Mouse (Mus musculus) heart, postnatal 0 days (tissue): ENCODE measurements at regions not wholly inside any gene's neighbourhood (a gene's known extent, or its start where the extent isn't known, plus 50 kb on each side); places are given as distances from the start of the nearest gene placed in this dataset.

Experiments used
- CTCF ChIP-seq: IDR thresholded peaks from 2 replicates; pipeline ENCODE4 v1.5.1; 2016; ENCODE audit warnings: antibody characterized with exemption, control low read depth, low read depth
- EP300 ChIP-seq: IDR thresholded peaks from 2 replicates; pipeline ENCODE4 v1.6.1; 2016; ENCODE audit warnings: antibody characterized with exemption, low read depth

- no peak for TF ChIP-seq EP300
- no peak for TF ChIP-seq CTCF
These were observed 70.2 kb upstream of the 1810046K07Rik start for GRCm38 (mm10) chr9:51398886-51399285.
